ENCODE assay signal across 8 mouse cellular contexts in the genomic region with DNA sequence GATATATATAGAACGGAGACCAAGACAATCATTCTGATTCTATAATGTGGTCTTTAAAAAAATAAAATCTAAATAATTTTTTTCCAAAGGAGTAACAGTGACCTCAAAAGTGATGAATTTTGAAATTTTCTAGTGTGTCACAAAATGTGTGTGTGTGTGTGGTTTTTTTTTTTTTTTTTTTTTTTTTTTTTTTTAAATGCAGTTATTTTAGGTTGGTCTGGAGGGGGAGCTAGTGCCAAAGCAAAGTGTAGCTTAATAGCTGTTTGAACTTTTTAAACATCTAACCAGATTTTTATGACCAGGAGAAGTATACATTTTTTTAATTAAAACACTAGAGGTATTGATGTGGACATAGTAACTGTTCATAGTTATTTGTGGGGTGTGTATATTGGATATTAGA. TPM values are rescaled to one million over a fixed set of nuclear protein-coding genes. Genes with fewer than 3 reads are reported as not detected.
A peak's percentile ranks its signal among the peaks of the same experiment; 100 is the strongest.
DNase-seq lines count a peak whose midpoint lies in the region; ATAC-seq and TF ChIP-seq lines count a peak whose summit lies in the region.

No protein-coding gene starts in this region.

- no peaks in the 10 kb centered on the region for H3K36me3 ChIP-seq in myocyte (ENCODE audit: control insufficient read depth, insufficient read depth)

- H3K27me3 ChIP-seq in myocyte (ENCODE audit: control insufficient read depth, insufficient read depth, insufficient read length): no peaks in the 10 kb centered on the region

- TF ChIP-seq POLR2A in brain, embryonic 14.5 days (IDR thresholded peaks at IDR 0.05; ENCODE audit: borderline replicate concordance, extremely low read depth, insufficient read depth, insufficient read length, poor library complexity, severe bottlenecking): no peak
- TF ChIP-seq POLR2A in myocyte (IDR thresholded peaks at IDR 0.05; ENCODE audit: insufficient read length, low read depth): no peak

- no peak for ATAC-seq in erythroid progenitor cell, adult 5-6 weeks (replicated peaks; ENCODE audit: low FRiP score, poor library complexity, severe bottlenecking)

- no peak overlapping the region for H3K4me3 ChIP-seq in myocyte

- H3K79me2 ChIP-seq in myocyte (ENCODE audit: control insufficient read depth, insufficient read depth): peaks cover 36% of the 10 kb centered on the region

- no peak overlapping the region for H3ac ChIP-seq in myocyte (ENCODE audit: control insufficient read depth, insufficient read length)

- peak; percentile 63 for DNase-seq in cerebellum, adult 9-10 months
- no peak for DNase-seq in cerebellum, adult 8-10 months
- peak; percentile 29 for DNase-seq in left cerebral cortex, postnatal 4 days
- DNase-seq in left cerebral cortex, adult 8-10 months (ENCODE audit: low spot score in 2 of 2): no peak
- peak; percentile 82 for DNase-seq in brain, embryonic 14.5 days (ENCODE audit: low read depth)
- no peak for DNase-seq in layer of hippocampus, adult 8-10 months (ENCODE audit: low spot score in 2 of 2)

- intact Hi-C loops in left cerebral cortex, postnatal 4 days (cut with DNase I): loop anchor here (5.0 kb wide), 1 partner anchor 541 kb away; no protein-coding TSS in a partner anchor

- TF ChIP-seq CTCF in brain, embryonic 14.5 days (IDR thresholded peaks at IDR 0.05; ENCODE audit: borderline replicate concordance, extremely low read depth, insufficient read depth, insufficient read length): no peak

- peak overlapping the region; percentile 94 for H3K4me2 ChIP-seq in myocyte (ENCODE audit: low read depth)

TF ChIP-seq in myocyte, 11 proteins besides CTCF, POLR2A, EP300 and RAD21:
- TF ChIP-seq MAX (IDR thresholded peaks at IDR 0.05; ENCODE audit: low read depth): no peak
- no peak for TF ChIP-seq TCF12 (IDR thresholded peaks at IDR 0.05; ENCODE audit: insufficient read depth, poor library complexity, severe bottlenecking)
- no peak for TF ChIP-seq REST (IDR thresholded peaks at IDR 0.05; ENCODE audit: insufficient read depth, insufficient read length)
- TF ChIP-seq E2F4 (IDR thresholded peaks at IDR 0.05; ENCODE audit: insufficient read depth): no peak
- no peak for TF ChIP-seq POLR2AphosphoS2 (IDR thresholded peaks at IDR 0.05; ENCODE audit: insufficient read length, low read depth)
- no peak for TF ChIP-seq CEBPB (IDR thresholded peaks at IDR 0.05; ENCODE audit: insufficient read depth, poor library complexity, severe bottlenecking)
- TF ChIP-seq TCF3 (IDR thresholded peaks at IDR 0.05; ENCODE audit: insufficient read length, low read depth): no peak
- no peak for TF ChIP-seq SRF (IDR thresholded peaks at IDR 0.05; ENCODE audit: control insufficient read depth, insufficient read length, low read depth)
- no peak for TF ChIP-seq USF1 (IDR thresholded peaks at IDR 0.05; ENCODE audit: low read depth)
- no peak for TF ChIP-seq MYOG (IDR thresholded peaks at IDR 0.05; ENCODE audit: control insufficient read depth in 1 of 3, insufficient read depth in 1 of 3, insufficient read length in 2 of 3, low read depth in 2 of 3)
TF ChIP-seq in myocyte: peak in this region for 0.

RNA-seq across cellular contexts. Expression of gene Fut8, which starts 2.9 kb away (rescaled TPM):
- 10 to 100 TPM; 85.9 to 93.8 TPM for total RNA-seq in left cerebral cortex, postnatal 4 days (2021)
- 10 to 100 TPM; 53.7 to 67.6 (median 59.3) TPM for total RNA-seq in left cerebral cortex, adult 8-10 months (2022)
- polyA plus RNA-seq in brain, embryonic 14.5 days (2012; rRNA removed): 11.5 and 29.2 TPM in 2 replicates
- polyA plus RNA-seq in myocyte (2012; fragmentation: generic; extraction: Trizol): 11.8 TPM
- total RNA-seq in erythroid progenitor cell, adult 5-6 weeks (2015; ENCODE audit: low replicate concordance): 33.5 and 39.4 TPM in 2 replicates
- 17.5 and 24.8 TPM in 2 replicates for total RNA-seq in erythroid progenitor cell, adult 5-6 weeks (2017; ENCODE audit: low replicate concordance)
- total RNA-seq in layer of hippocampus, adult 8-10 months (2022): 10 to 100 TPM; 63.6 to 85.5 (median 73.3) TPM

Comparison
In these comparisons a context has a peak if more than half of its experiments do, and no peak if none do; other contexts are left out.
1. DNase-seq: peak in cerebellum, adult 9-10 months (single experiment), left cerebral cortex, postnatal 4 days (single experiment) and brain, embryonic 14.5 days (single experiment); none in cerebellum, adult 8-10 months (single experiment), left cerebral cortex, adult 8-10 months (0 of 2) and layer of hippocampus, adult 8-10 months (0 of 2).